In the genomic region with DNA sequence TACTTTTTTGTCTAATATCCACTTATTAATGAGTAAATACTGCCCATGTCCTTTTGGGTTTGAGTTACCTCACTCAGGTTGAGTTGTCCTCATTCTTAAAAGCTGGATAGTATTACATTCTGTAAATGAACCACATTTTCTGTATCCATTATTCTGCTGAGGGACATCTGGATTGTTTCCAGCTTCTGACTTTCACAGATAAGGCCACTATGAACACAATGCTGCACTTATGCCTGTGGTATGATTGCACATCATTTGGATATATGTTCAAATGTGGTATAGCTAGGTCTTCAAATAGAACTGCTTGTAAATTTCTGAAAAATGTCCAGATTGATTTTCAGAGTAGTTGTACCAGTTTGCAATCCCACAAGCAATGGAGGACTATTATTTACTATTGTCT, we compare ENCODE assay signal across 21 mouse cellular contexts.
DNase-seq lines count a peak whose midpoint lies in the region; ATAC-seq and TF ChIP-seq lines count a peak whose summit lies in the region.
"Had no signal": no experiment of that assay in that cellular context is flagged by ENCODE, and none has a peak within 500 bp of the region (broad histone marks: within the 10 kb centered on the region; RNA-seq: fewer than 3 reads in every experiment).

No protein-coding gene starts in this region.

- H3K4me2 ChIP-seq in forebrain, embryonic 11.5 days (ENCODE audit: low read depth, low read length, severe bottlenecking): no peak overlapping the region

- TF ChIP-seq POLR2A in MEL (IDR thresholded peaks at IDR 0.05; ENCODE audit: control insufficient read depth in 1 of 2, insufficient read depth in 1 of 2, low read depth in 1 of 2, low read length in 2 of 2, poor library complexity in 1 of 2): no peak

- no peak overlapping the region for H3K9ac ChIP-seq in MEL (ENCODE audit: control insufficient read depth, low read depth, low read length, poor library complexity, severe bottlenecking)
- H3K9ac ChIP-seq in forebrain, embryonic 11.5 days (ENCODE audit: low read length): no peak overlapping the region

- peak; percentile 18 for DNase-seq in 416B (ENCODE audit: low read depth)
- peak; percentile 60 for DNase-seq in MEL (ENCODE audit: low read depth, low spot score)
- no peak for DNase-seq in urinary bladder, postnatal 36 days (ENCODE audit: low spot score in 2 of 2)
- DNase-seq in forebrain, embryonic 11.5 days (ENCODE audit: low spot score): no peak
- DNase-seq: adrenal gland, adult 2 months; adrenal gland, adult 8-10 months; adrenal gland, postnatal 10 days; adrenal gland, postnatal 14 days; adrenal gland, postnatal 25 days; adrenal gland, postnatal 36 days; B cell, adult 2 months; cerebellum, adult 11 months; cerebellum, adult 11-12 months; cerebellum, adult 18-20 months; cerebellum, adult 2 months; cerebellum, adult 8-10 months had no signal

- ATAC-seq in forebrain, embryonic 11.5 days (replicated peaks; ENCODE audit: low FRiP score): no peak
- ATAC-seq: activated CD4-positive, CD25-positive, alpha-beta regulatory T cell, adult 4 months; CD4-positive, CD25-positive, alpha-beta regulatory T cell, adult 4 months; Patski had no signal

- H3K9me3 ChIP-seq in MEL (replicated peaks; ENCODE audit: insufficient read depth, low read length): no peaks in the 10 kb centered on the region
- no peaks in the 10 kb centered on the region for H3K9me3 ChIP-seq in forebrain, embryonic 11.5 days (ENCODE audit: control insufficient read depth, low read length)
- H3K9me3 ChIP-seq: G1E had no signal

- H3K79me2 ChIP-seq in MEL (ENCODE audit: control insufficient read depth, insufficient read depth, low read length, poor library complexity): no peaks in the 10 kb centered on the region

- TF ChIP-seq RAD21 in MEL (IDR thresholded peaks at IDR 0.05; ENCODE audit: low read depth, low read length): no peak

- H3K27me3 ChIP-seq in MEL (ENCODE audit: control insufficient read depth in 1 of 2, insufficient read depth in 2 of 2, low read length in 2 of 2): no peaks in the 10 kb centered on the region
- H3K27me3 ChIP-seq in forebrain, embryonic 11.5 days (ENCODE audit: control insufficient read depth, insufficient read depth, low read length): no peaks in the 10 kb centered on the region
- H3K27me3 ChIP-seq: CH12.LX, Patski had no signal

- H3K27ac ChIP-seq in MEL (ENCODE audit: control insufficient read depth, low read depth, low read length): no peak overlapping the region
- H3K27ac ChIP-seq in forebrain, embryonic 11.5 days (ENCODE audit: low read depth, low read length): no peak overlapping the region

- no peaks in the 10 kb centered on the region for H3K4me1 ChIP-seq in MEL (ENCODE audit: control insufficient read depth in 1 of 2, insufficient read depth in 2 of 2, low read length in 2 of 2)
- no peaks in the 10 kb centered on the region for H3K4me1 ChIP-seq in forebrain, embryonic 11.5 days (replicated peaks; ENCODE audit: control insufficient read depth, insufficient read depth, low read length)

- TF ChIP-seq CTCF in MEL (IDR thresholded peaks at IDR 0.05 in 2 of 3, conservative IDR thresholded peaks at IDR 0.05 in 1 of 3; ENCODE audit: control insufficient read depth in 1 of 3, insufficient read depth in 1 of 3, low read depth in 2 of 3, low read length in 3 of 3, poor library complexity in 1 of 3, severe bottlenecking in 1 of 3): no peak

- H3K36me3 ChIP-seq in MEL (ENCODE audit: control insufficient read depth in 1 of 2, insufficient read depth in 2 of 2, low read length in 2 of 2): no peaks in the 10 kb centered on the region
- H3K36me3 ChIP-seq in forebrain, embryonic 11.5 days (ENCODE audit: control insufficient read depth, insufficient read depth, low read length): no peaks in the 10 kb centered on the region
- H3K36me3 ChIP-seq: G1E had no signal

- TF ChIP-seq EP300 in MEL (IDR thresholded peaks at IDR 0.05; ENCODE audit: low read depth in 1 of 2, low read length in 2 of 2): peak in 1 of 2 experiments; percentile 31; a peak in 1 of 4 replicates

- H3K4me3 ChIP-seq in MEL (ENCODE audit: control insufficient read depth in 1 of 2, insufficient read depth in 1 of 2, low read depth in 2 of 2, low read length in 2 of 2): no peak overlapping the region
- no peak overlapping the region for H3K4me3 ChIP-seq in forebrain, embryonic 11.5 days (ENCODE audit: low read depth, low read length)

TF ChIP-seq in MEL, 35 proteins besides CTCF, POLR2A, EP300 and RAD21:
- TF ChIP-seq TCF12 (IDR thresholded peaks at IDR 0.05; ENCODE audit: low read depth, low read length) (peak; percentile 38; the same call in 1 of the 2 replicates), CHD2 (IDR thresholded peaks at IDR 0.05; ENCODE audit: low read length) (no peak), GATA1 (IDR thresholded peaks at IDR 0.05; ENCODE audit: low read depth, low read length) (peak; percentile 54), TAL1 (IDR thresholded peaks at IDR 0.05; ENCODE audit: low read length) (no peak), RCOR1 (IDR thresholded peaks at IDR 0.05; ENCODE audit: low read depth, low read length) (0 out of 2 replicates have a peak, but pooled peaks have one; percentile 12), USF1 (IDR thresholded peaks at IDR 0.05; ENCODE audit: low read depth, low read length) (no peak)
TF ChIP-seq in MEL: peak in this region for 3.

Comparison
In these comparisons a context has a peak if more than half of its experiments do, and no peak if none do; other contexts are left out.
1. DNase-seq: peak in 416B (single experiment) and MEL (single experiment); none in urinary bladder, postnatal 36 days (0 of 2) and forebrain, embryonic 11.5 days (single experiment).